Mouse (Mus musculus): ENCODE results near the gene Fam107b. TPM values are rescaled to one million over a fixed set of nuclear protein-coding genes. Genes with fewer than 3 reads are reported as not detected.

Gene Fam107b
- polyA plus RNA-seq, 1 experiment = 0.32 TPM

DNA sequence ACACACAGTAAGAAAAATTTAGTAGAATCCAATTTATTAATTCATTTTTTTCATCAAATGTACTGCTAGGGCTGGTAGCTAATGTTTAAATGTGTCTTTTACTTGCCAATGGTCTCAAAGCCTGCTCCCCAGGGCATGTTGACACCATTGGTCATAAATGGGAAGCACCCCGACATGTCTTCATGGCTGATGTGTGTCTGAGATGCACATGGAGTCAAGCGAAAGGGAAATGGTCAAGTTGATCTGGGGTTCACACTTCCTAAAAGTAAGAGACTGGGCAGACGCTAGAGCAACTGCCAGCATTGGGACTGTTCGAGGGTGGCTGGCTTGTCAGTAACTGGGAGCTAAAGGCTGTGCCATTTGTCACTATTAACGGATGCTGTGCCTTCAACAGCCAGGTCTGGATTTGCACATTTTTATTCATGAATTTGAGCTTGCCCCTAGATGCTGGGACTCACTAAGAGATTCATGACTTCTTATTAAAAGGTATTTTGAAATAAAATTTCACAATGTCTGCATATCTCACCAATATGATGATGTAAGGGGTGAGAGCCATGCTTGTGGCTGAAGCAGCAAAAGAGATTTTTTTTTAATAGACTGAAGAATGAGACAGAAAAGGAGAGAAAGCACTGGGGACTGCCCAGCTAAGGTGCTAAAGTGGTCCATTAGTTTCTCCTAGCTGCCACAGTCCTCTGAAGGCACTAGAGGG lies 60.6 kb downstream of the Fam107b start:
- no peak for TF ChIP-seq GATA1 (IDR thresholded peaks at IDR 0.05; ENCODE audit: low read length)

- no peak for TF ChIP-seq GATA1 (IDR thresholded peaks at IDR 0.05; ENCODE audit: low read length)
Observed at GRCm38 (mm10) chr2:3633137-3633536, 62.8 kb downstream of the Fam107b start.

DNA sequence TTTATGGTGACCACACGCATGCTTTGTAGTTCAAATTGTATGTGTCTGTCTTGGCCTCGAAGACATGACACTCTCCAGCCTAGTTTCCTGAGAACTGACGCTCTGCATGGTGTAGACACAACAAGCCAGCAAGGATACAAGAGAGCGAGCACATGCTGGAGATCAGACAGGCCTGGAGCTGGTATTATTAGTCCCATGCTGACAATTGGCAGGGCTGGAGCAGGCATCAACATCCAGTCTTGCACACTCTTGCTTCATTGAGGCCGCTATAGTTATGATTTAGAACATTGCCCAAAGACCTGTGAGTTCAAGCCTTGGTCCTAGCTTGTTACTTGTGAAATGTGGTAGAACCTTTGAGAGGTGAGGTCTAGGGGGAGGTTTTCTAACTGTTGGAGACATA lies 66.5 kb downstream of the Fam107b start:
- TF ChIP-seq GATA1 (IDR thresholded peaks at IDR 0.05; ENCODE audit: low read length) = no peak

GRCm38 (mm10) chr2:3641001-3641770 lies 70.9 kb downstream of the Fam107b start:
- TF ChIP-seq GATA1 (IDR thresholded peaks at IDR 0.05; ENCODE audit: low read length) = no peak

- TF ChIP-seq GATA1 (IDR thresholded peaks at IDR 0.05; ENCODE audit: low read length) = no peak
Observed at GRCm38 (mm10) chr2:3642949-3643348, 72.7 kb downstream of the Fam107b start.

DNA sequence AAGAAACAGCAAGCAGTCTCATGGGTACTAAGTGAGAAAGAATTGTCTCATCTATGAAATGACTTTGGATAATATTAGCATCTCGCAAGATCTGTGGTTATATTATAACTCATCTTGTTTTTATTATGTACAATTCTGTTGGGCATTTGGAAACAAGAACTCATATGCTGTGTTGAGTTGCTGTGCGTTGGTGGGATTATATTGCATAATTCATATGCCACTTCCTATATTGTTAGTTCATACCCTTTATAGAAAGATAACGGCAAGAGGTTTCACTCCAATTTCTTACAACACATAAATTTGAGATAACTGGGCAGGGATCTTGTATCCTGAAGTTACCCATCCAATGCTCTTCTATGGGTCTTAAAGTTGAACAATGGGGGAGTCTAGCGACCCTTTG lies 75.5 kb downstream of the Fam107b start:
- TF ChIP-seq GATA1 (IDR thresholded peaks at IDR 0.05; ENCODE audit: low read length) = no peak

DNA sequence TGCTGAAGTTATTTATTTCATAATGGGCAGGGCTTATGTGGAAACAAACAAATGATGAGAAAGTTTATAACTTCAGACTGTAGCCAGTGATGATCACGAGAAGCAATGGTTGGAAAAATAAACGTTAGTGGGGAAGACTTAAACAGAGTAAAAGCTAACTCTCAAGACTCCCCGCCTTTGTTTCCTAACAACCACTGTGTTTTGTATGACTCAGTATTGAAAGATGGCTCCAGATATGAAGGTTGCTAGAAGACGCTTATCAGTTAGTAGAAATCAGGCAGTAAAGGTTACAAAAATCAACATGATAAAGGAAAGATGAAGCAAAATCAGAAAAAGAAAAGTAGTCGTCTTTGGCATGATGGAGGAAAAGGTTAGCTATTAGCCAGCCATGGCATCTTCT lies 78.9 kb downstream of the Fam107b start:
- TF ChIP-seq GATA1 (IDR thresholded peaks at IDR 0.05; ENCODE audit: low read length) = no peak

DNA sequence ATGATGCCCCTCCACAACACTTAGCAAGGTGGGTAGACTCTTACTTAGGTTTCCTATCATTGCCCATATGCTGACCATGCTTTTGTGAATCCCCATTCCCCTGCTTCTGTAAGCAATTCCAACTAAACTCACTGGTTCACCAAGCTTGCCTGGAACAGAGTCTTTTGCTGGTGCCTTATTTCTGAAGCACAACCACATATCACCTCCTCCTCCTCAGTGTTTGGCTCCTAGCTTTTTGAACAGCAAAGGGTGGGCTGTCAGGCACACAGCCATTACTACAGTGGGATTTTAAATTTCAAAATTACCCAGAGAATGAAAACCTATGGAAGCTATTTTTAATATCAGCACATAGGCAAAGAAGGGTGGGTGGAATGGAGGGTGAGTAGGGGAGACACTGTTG lies 84.3 kb downstream of the Fam107b start:
- TF ChIP-seq GATA1 (IDR thresholded peaks at IDR 0.05; ENCODE audit: low read length) = no peak

DNA sequence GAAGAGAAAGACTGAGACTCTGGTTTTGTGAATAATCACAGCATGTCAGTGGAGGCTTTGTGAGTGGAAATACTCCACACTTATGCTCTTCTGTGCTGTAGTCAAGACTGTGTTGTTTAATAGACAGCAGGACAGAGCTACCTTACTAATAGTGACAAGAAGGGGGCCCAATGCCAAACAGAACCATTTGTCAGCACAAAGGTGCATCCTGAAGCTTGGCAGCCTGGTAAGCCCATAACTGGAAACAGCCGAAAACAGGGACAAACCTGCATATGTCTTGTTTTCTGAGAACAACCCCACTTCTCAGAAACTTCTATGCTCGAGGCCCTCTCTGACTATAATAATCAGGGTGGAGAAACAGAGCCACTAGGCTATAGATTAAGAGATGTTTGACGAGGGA lies 85.8 kb downstream of the Fam107b start:
- TF ChIP-seq GATA1 (IDR thresholded peaks at IDR 0.05; ENCODE audit: low read length) = no peak

- TF ChIP-seq GATA1 (IDR thresholded peaks at IDR 0.05; ENCODE audit: low read length) = no peak
Observed at GRCm38 (mm10) chr2:3656834-3657233, 86.5 kb downstream of the Fam107b start.

DNA sequence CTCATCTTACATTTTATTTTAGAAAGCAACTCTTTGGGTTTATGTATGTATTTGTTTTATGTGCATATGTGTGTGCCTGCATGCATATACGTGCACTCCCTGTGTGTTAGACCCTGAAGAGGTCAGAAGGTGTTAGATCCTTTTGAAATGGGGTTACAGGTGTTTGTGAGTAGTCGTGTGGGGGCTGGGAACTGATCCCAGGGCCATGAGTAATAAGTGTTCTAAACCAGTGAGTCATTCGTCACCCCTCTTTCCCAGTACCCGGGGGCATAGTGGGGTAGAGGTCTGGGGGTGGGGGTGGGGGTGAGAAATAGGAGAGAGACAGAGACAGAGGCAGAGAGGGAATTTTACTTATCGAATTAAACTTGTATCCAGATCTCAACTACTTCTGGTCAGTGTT lies 87.1 kb downstream of the Fam107b start:
- no peak for TF ChIP-seq GATA1 (IDR thresholded peaks at IDR 0.05; ENCODE audit: low read length)

DNA sequence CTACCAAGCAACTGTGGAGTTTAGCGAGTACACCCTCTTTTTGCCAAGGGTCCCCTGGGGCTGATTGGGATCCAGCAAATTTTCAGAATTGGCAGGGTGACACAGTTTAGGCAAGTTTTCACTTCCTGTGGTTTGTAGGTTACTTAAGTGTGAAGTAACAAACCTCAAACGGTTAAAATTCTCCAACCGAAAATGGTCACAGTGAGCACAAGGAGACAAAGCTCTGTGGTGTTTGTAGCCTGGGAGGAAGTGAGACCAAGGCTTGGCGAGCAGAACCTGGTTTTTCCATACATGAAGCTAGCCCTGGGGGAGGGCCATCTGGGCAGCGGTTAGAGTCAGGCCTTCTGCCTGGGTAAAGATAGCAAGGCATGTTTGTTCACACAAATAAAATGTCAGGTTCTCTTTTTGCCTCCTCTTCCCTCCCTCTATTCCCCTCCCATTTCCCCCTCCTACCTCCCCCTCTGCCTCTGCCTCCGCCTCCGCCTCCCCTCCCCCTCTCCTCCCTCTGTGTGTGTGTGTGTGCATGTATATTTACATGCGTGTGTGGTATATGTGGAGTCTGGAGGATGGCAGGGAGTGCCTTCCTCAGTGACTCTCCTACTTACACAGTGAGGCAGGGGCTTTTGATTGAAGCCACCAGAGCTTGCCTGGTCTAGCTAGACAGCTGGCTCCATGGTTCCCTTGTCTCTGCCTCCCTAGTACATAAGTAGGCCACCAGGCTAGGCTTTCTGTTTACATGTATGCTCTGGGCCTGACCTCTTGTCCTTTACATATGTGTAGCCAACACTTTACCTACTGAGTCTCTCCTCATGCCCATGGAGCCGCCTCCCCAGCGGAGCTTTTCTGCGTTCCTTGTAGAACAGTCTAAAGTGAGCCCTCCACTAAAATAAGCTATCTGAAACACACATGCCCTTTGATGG lies 87.8 kb downstream of the Fam107b start:
- TF ChIP-seq GATA1 (IDR thresholded peaks at IDR 0.05; ENCODE audit: low read length) = no peak

- TF ChIP-seq GATA1 (IDR thresholded peaks at IDR 0.05; ENCODE audit: low read length) = no peak
Observed at GRCm38 (mm10) chr2:3658900-3659299, 88.6 kb downstream of the Fam107b start.

- TF ChIP-seq GATA1 (IDR thresholded peaks at IDR 0.05; ENCODE audit: low read length) = no peak
Observed at GRCm38 (mm10) chr2:3659300-3659910, 89.1 kb downstream of the Fam107b start.

DNA sequence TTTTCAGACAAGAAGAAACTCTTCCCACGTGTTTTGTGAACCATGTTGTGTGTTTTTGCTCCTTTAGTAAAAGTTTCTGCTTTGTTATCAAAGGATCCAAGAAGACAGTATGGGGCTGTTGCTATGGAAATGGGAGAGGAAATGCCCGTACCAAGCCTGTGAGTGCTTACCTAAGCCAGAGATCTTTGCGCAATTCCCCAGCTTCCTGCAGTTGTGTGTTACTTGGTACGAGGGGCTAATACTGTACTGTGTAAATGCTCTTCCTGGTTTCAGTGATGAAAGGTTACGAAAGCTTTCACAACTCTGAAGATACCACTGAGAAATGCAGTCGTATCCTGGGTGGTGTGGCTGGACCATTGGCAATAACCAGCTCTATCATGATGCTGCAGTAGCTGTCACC lies 93.8 kb downstream of the Fam107b start:
- no peak for TF ChIP-seq GATA1 (IDR thresholded peaks at IDR 0.05; ENCODE audit: low read length)

All from G1E-ER4 (cell line).